Mouse (Mus musculus) myocyte (in vitro differentiated cells): ENCODE results near the gene Ppp6c. TPM values are rescaled to one million over a fixed set of nuclear protein-coding genes. Genes with fewer than 3 reads are reported as not detected.

Experiments
- H3K27me3 ChIP-seq: one replicate; pipeline ENCODE4 v1.6.1; 2011; ENCODE audit not compliant: control insufficient read depth, insufficient read depth, insufficient read length
- H3K36me3 ChIP-seq: one replicate; pipeline ENCODE4 v1.6.1; 2011; ENCODE audit not compliant: control insufficient read depth, insufficient read depth
- H3K4me2 ChIP-seq: one replicate; pipeline ENCODE4 v1.6.1; 2011; ENCODE audit warnings: low read depth, control low read depth
- H3K4me3 ChIP-seq: one replicate; pipeline ENCODE4 v1.5.1; 2011; ENCODE audit warnings: mild to moderate bottlenecking, control low read depth, moderate library complexity
- H3K79me2 ChIP-seq: one replicate; pipeline ENCODE4 v1.6.1; 2011; ENCODE audit not compliant: control insufficient read depth, insufficient read depth
- H3ac ChIP-seq: one replicate; pipeline ENCODE4 v1.6.1; 2011; ENCODE audit not compliant: control insufficient read depth, insufficient read length
- CEBPB ChIP-seq: IDR thresholded peaks from 2 replicates; pipeline ENCODE4 v1.6.1; 2011; ENCODE audit warnings: mild to moderate bottlenecking, moderate library complexity; ENCODE audit not compliant: poor library complexity, insufficient read depth, severe bottlenecking
- E2F4 ChIP-seq: IDR thresholded peaks from one replicate; pipeline ENCODE4 v1.6.1; 2011; ENCODE audit warnings: mild to moderate bottlenecking, control low read depth, moderate library complexity; ENCODE audit not compliant: insufficient read depth
- MAX ChIP-seq: IDR thresholded peaks from one replicate; pipeline ENCODE4 v1.6.1; 2011; ENCODE audit warnings: low read depth, mild to moderate bottlenecking, control low read depth
- MYOD1 ChIP-seq, 3 experiments: IDR thresholded peaks; one replicate each; pipeline ENCODE4 v1.6.1; 2011; ENCODE audit warnings: control low read depth in 2 of 3, low read depth in 2 of 3, mild to moderate bottlenecking in 2 of 3, moderate library complexity in 1 of 3; ENCODE audit not compliant: insufficient read length in 2 of 3, control insufficient read depth in 1 of 3
- MYOG ChIP-seq, 3 experiments: IDR thresholded peaks; one replicate each; pipeline ENCODE4 v1.6.1; 2011; ENCODE audit warnings: control low read depth in 2 of 3, low read depth in 2 of 3, mild to moderate bottlenecking in 2 of 3; ENCODE audit not compliant: insufficient read length in 2 of 3, control insufficient read depth in 1 of 3, insufficient read depth in 1 of 3
- POLR2A ChIP-seq: IDR thresholded peaks from one replicate; pipeline ENCODE4 v1.6.1; 2011; ENCODE audit warnings: low read depth, mild to moderate bottlenecking, control low read depth, moderate library complexity; ENCODE audit not compliant: insufficient read length
- POLR2AphosphoS2 ChIP-seq: IDR thresholded peaks from one replicate; pipeline ENCODE4 v1.6.1; 2011; ENCODE audit warnings: low read depth, control low read depth; ENCODE audit not compliant: insufficient read length
- REST ChIP-seq: IDR thresholded peaks from one replicate; pipeline ENCODE4 v1.6.1; 2011; ENCODE audit warnings: mild to moderate bottlenecking, control low read depth, moderate library complexity; ENCODE audit not compliant: insufficient read depth, insufficient read length
- SRF ChIP-seq: IDR thresholded peaks from one replicate; pipeline ENCODE4 v1.6.1; 2011; ENCODE audit warnings: low read depth; ENCODE audit not compliant: control insufficient read depth, insufficient read length
- TCF12 ChIP-seq: IDR thresholded peaks from one replicate; pipeline ENCODE4 v1.6.1; 2011; ENCODE audit warnings: mild to moderate bottlenecking, control low read depth; ENCODE audit not compliant: poor library complexity, insufficient read depth, severe bottlenecking
- TCF3 ChIP-seq: IDR thresholded peaks from one replicate; pipeline ENCODE4 v1.6.1; 2011; ENCODE audit warnings: low read depth, control low read depth; ENCODE audit not compliant: insufficient read length
- USF1 ChIP-seq: IDR thresholded peaks from one replicate; pipeline ENCODE4 v1.6.1; 2011; ENCODE audit warnings: low read depth, mild to moderate bottlenecking, control low read depth, moderate library complexity
- polyA plus RNA-seq: library from polyadenylated mRNA; unstranded; fragments of >200 nt; fragmentation: generic; extraction: Trizol; gene quantifications from one replicate; pipeline ENCODE4 v1.2.1, GENCODE M21; 2012; ENCODE audit warnings: missing spikeins

Gene Ppp6c
- polyA plus RNA-seq, 1 experiment: 30.6 TPM

- Histone ChIP-seq H3K79me2 (no peaks in the 10 kb centered on the region), H3K27me3 (no peaks in the 10 kb centered on the region), H3ac (no peak overlapping the region), H3K4me2 (no peak overlapping the region), H3K36me3 (no peaks in the 10 kb centered on the region), H3K4me3 (no peak overlapping the region)
- TF ChIP-seq SRF (no peak), POLR2A (no peak), MYOD1 (IDR thresholded peaks at IDR 0.05; ENCODE audit: control insufficient read depth in 1 of 3, insufficient read length in 2 of 3, low read depth in 2 of 3) (no peak), POLR2AphosphoS2 (no peak), E2F4 (no peak), TCF3 (no peak), MYOG (IDR thresholded peaks at IDR 0.05; ENCODE audit: control insufficient read depth in 1 of 3, insufficient read depth in 1 of 3, insufficient read length in 2 of 3, low read depth in 2 of 3) (no peak), USF1 (no peak), MAX (no peak), REST (no peak), TCF12 (no peak), CEBPB (no peak)
Observed at GRCm38 (mm10) chr2:39146469-39146868, 79.8 kb downstream of the Ppp6c start.

Other genes starting within 250 kb of the Ppp6c start
- 0.66 TPM for gene Wdr38, start 229.0 kb downstream of the Ppp6c start, polyA plus RNA-seq
- gene Arpc5l, start 221.1 kb downstream of the Ppp6c start, polyA plus RNA-seq: 144 TPM
- gene Rpl35, start 220.8 kb downstream of the Ppp6c start, polyA plus RNA-seq: 1,480 TPM
- gene Golga1, start 160.9 kb downstream of the Ppp6c start, polyA plus RNA-seq: 5.6 TPM
- 0.78 TPM for gene Scai, start 35.7 kb downstream of the Ppp6c start, polyA plus RNA-seq